Mouse (Mus musculus) neural tube, embryonic 14.5 days (tissue): ENCODE results near the gene Elp5. TPM values are rescaled to one million over a fixed set of nuclear protein-coding genes. Genes with fewer than 3 reads are reported as not detected.

ENCODE experiments used
- ATAC-seq: fragments of 200-750 bp; cut with Nextera tagmentation; 2 replicates; pipeline ENCODE4 v1.8.0; 2017; ENCODE audit warnings: low read depth, mild to moderate bottlenecking, moderate TSS enrichment, moderate library complexity
- H3K27ac ChIP-seq: fragments of 300-500 bp; sonication (generic); 2 replicates; pipeline ENCODE4 v1.5.1; 2014; ENCODE audit warnings: low read depth, mild to moderate bottlenecking, control low read depth, low read length, moderate library complexity, mixed read lengths
- H3K27me3 ChIP-seq: fragments of 300-500 bp; sonication (generic); 2 replicates; pipeline ENCODE4 v1.6.1; 2014; ENCODE audit warnings: low read length; ENCODE audit not compliant: control insufficient read depth, insufficient read depth
- H3K36me3 ChIP-seq: fragments of 300-500 bp; sonication (generic); 2 replicates; pipeline ENCODE4 v1.6.1; 2014; ENCODE audit warnings: low read length, mixed read lengths; ENCODE audit not compliant: control insufficient read depth, insufficient read depth
- H3K4me1 ChIP-seq: fragments of 300-500 bp; sonication (generic); 2 replicates; pipeline ENCODE4 v1.6.1; 2014; ENCODE audit warnings: low read length; ENCODE audit not compliant: control insufficient read depth, insufficient read depth
- H3K4me2 ChIP-seq: fragments of 300-500 bp; sonication (generic); 2 replicates; pipeline ENCODE4 v1.6.1; 2014; ENCODE audit warnings: mild to moderate bottlenecking, low read depth, low read length, control low read depth
- H3K4me3 ChIP-seq: fragments of 300-500 bp; sonication (generic); 2 replicates; pipeline ENCODE4 v1.5.1; 2014; ENCODE audit warnings: low read depth, low read length, control low read depth, mixed read lengths
- H3K9ac ChIP-seq: fragments of 300-500 bp; sonication (generic); replicated peaks from 2 replicates; pipeline ENCODE4 v1.6.1; 2014; ENCODE audit warnings: low read depth, mild to moderate bottlenecking, control low read depth, low read length, mixed read lengths
- H3K9me3 ChIP-seq: fragments of 300-500 bp; sonication (generic); 2 replicates; pipeline ENCODE4 v1.6.1; 2016; ENCODE audit warnings: low read length; ENCODE audit not compliant: control insufficient read depth
- WGBS: fragments of 180-500 bp; shearing (Covaris S2); extraction: QIAGEN DNeasy Blood & Tissue Kit; methylation state at CpG from one replicate; pipeline ENCODE4 v1.1.7; 2014; 5-methylcytosine and 5-hydroxymethylcytosine counted together
- polyA plus RNA-seq: library from polyadenylated mRNA; unstranded; fragments of >200 nt; fragmentation: Nextera tagmentation; extraction: Ambion mirVana; gene quantifications from 2 replicates; pipeline ENCODE4 v1.2.1, GENCODE M21; 2014

Elp5 gene
- polyA plus RNA-seq, 1 experiment from 2014 or later, result 175 TPM

DNA sequence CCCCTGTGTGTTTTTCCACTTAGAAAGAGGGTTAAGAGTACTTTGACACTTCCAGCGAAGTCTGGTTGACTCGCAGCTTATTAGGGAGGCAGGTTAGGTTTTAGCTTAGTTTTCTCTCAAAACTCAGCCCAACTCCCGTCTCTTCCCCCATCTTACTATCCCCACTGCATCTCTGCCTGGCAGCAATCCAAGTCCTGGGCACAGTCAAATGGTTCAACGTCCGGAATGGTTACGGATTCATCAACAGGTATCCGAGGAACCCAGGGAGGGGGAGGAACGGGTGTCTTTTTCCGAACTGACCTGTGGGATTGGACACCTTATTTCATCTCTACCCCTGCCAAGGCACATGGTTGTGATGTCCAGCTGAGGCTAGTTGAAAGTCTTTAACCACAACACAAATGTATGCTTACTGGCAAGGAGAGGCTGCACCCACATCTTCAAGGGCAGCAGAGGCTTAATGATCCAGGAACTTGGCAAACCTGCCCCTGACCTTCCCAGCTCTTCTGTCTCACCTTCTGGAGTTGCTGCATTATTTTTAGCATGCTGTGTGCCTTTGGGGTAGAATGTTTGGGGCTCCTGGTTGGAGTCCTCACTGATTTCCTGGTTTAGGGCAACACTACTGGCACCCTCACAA, 45.5 kb downstream of the Elp5 start:
- 40% methylated on average over 9 of the region's 9 CpGs for WGBS
- H3K4me2 ChIP-seq, result peak overlapping the region; percentile 99
- ATAC-seq, result no peak
- H3K9ac ChIP-seq, result no peak overlapping the region
- 0 out of 2 replicates have a peak, but pooled peaks cover 6% of the 10 kb centered on the region for H3K4me1 ChIP-seq
- peaks cover 16% of the 10 kb centered on the region for H3K27me3 ChIP-seq
- H3K4me3 ChIP-seq, result peak overlapping the region; percentile 50; the same call in 1 of the 2 replicates
- no peaks in the 10 kb centered on the region for H3K9me3 ChIP-seq
- no peak overlapping the region for H3K27ac ChIP-seq
- H3K36me3 ChIP-seq, result no peaks in the 10 kb centered on the region

DNA sequence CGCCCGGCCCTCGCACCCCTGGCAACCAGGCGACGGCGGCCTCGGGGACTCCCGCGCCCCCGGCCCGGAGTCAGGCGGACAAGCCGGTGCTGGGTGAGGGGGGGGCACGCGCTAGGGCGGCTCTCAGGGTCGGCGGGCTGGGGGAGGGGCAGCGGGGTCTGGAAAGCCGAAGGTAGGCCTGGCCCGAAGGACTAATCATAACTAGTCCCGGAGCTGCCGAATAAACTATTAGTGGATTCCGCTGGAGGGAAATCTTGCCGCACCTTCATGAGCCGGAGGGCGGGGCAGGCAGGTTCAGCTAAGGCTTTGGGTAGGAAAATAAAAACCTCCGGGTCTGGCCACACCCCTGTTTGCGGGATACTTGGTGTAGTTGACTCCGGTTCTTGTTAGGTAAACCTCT, 46.2 kb downstream of the Elp5 start:
- no peaks in the 10 kb centered on the region for H3K36me3 ChIP-seq
- 0 out of 2 replicates have a peak, but pooled peaks have one; percentile 6 for ATAC-seq
- H3K4me1 ChIP-seq, result 0 out of 2 replicates have a peak, but pooled peaks cover 6% of the 10 kb centered on the region
- H3K4me3 ChIP-seq, result peak overlapping the region; percentile 50
- 2% methylated on average over 29 of the region's 30 CpGs for WGBS
- no peak overlapping the region for H3K27ac ChIP-seq
- peak overlapping the region; percentile 99 for H3K4me2 ChIP-seq
- peak overlapping the region; percentile 60 for H3K9ac ChIP-seq
- no peaks in the 10 kb centered on the region for H3K9me3 ChIP-seq
- H3K27me3 ChIP-seq, result peaks cover 16% of the 10 kb centered on the region

DNA sequence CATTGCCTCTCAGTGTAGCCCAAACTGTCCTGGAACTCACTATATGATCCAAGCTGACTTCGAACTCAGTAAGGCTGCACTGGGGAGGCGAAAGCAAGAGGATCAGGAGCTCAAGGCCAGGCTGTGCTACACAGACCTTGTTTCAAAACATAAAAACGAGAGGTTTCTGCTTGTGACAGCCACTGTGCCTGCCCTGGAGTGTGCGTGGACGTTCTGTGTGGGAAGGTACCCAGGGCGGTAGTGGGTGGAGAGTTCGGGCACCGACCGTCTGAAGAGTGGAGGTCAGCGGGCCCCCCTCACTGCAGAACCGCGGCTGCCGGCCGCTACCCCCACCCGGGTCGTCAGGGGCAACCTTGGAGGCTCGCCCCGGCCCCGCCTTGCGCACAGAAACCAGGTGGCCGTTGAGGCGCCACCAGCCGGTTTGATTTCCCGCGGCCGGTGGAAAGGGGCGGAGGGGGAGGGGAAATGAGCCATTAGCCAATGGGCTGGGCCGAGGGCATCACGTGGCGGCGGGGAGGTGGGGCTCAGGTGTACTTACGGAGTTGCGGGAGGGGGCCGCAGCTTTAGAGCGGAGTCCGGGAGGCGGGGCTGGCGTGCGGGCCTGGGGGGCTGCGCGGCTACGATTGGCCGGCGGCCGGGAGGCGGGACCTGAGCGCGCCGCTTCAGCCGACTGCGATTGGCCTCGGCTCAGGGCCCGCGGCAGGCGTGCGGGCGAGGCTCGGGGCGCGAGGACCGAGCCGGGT, 47.0 kb downstream of the Elp5 start, which contains the start of gene Ybx2:
Ybx2 (plus strand) TSS at position 660 of the 743 bp plus-strand sequence.
- Histone ChIP-seq H3K36me3 (no peaks in the 10 kb centered on the region), H3K4me2 (peak within 1 kb of the TSS; percentile 99), H3K27ac (no peak within 1 kb of the TSS), H3K4me1 (0 out of 2 replicates have a peak, but pooled peaks cover 6% of the 10 kb centered on the region), H3K9ac (peak within 1 kb of the TSS; percentile 60), H3K9me3 (no peaks in the 10 kb centered on the region), H3K27me3 (peaks cover 16% of the 10 kb centered on the region), H3K4me3 (peak within 1 kb of the TSS; percentile 50)
- peak; percentile 88 for ATAC-seq
- WGBS, result 2% methylated on average over 53 of the region's 62 CpGs

DNA sequence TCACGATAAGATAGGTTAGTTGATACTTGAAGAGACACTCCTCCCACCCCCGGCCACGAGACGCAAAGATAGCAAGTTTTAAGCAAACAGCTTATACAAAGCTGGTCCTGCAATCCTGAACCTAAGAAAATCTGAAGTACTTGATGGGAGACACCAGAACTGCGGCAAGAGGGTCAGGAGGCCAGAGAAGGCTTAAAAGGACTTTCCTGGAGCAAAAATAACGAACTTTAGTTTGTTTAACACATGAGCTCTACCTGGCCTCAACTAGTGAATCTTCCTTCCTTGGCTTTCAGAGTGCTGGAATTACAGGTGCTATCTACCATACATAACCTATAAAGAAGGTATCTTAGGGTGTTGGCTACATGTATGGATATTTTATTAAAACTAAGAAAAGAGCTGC, 47.6 kb downstream of the Elp5 start:
- Histone ChIP-seq H3K4me2 (peak overlapping the region; percentile 99; the same call in 1 of the 2 replicates), H3K4me1 (0 out of 2 replicates have a peak, but pooled peaks cover 6% of the 10 kb centered on the region), H3K27me3 (peaks cover 16% of the 10 kb centered on the region), H3K36me3 (no peaks in the 10 kb centered on the region), H3K9ac (no peak overlapping the region), H3K27ac (no peak overlapping the region), H3K4me3 (no peak overlapping the region), H3K9me3 (no peaks in the 10 kb centered on the region)
- WGBS, result 18% methylated on average over 6 of the region's 6 CpGs
- no peak for ATAC-seq

DNA sequence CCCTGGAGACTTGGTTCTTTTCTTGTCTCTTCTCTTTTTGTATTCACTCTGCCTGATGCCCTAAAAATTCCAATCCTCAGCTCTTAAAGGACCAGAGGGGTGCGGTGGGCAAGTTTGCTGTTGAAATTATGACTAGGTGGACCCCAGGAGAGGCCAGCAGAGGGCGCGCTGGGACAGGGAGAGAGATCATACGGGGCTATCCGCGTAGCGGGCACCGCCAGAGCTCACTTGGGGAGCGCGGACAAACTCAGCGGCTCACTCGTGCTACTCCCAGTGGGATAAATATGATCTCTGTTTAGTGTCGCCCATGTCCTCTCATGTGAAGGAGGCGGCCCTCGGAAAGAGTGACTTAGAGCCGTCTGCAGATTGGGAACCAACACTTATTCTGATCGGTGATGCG, 48.1 kb downstream of the Elp5 start:
- Histone ChIP-seq H3K27me3 (peaks cover 16% of the 10 kb centered on the region), H3K36me3 (no peaks in the 10 kb centered on the region), H3K4me1 (0 out of 2 replicates have a peak, but pooled peaks cover 6% of the 10 kb centered on the region), H3K9ac (no peak overlapping the region; the same call in 1 of the 2 replicates), H3K4me3 (no peak overlapping the region), H3K9me3 (no peaks in the 10 kb centered on the region), H3K27ac (no peak overlapping the region), H3K4me2 (peak overlapping the region; percentile 15; the same call in 1 of the 2 replicates)
- no peak for ATAC-seq
- under 1% methylated on average over 18 of the region's 18 CpGs for WGBS

DNA sequence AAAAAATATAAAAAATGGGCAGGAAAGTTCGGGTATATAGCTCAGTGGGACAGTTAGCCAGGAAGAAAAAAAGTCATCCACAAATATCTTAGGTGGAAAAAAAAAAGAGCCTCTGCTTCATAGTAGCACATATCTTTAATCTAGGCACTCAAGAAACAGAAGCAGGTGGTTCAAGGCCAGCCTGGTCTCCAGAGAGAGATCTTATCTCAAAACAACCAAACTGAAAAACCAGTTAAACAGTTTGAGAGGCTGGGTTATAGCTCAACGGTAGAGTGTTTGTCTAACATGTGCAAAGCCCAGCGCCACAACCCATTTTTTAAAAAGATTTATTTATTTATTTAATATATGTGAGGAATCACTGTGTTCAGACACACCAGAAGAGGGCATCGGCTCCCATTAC, 49.3 kb downstream of the Elp5 start:
- H3K9ac ChIP-seq, result no peak overlapping the region
- no peaks in the 10 kb centered on the region for H3K36me3 ChIP-seq
- H3K27ac ChIP-seq, result no peak overlapping the region
- no peak for ATAC-seq
- 81% methylated on average over 4 of the region's 4 CpGs for WGBS
- H3K4me2 ChIP-seq, result no peak overlapping the region
- H3K4me3 ChIP-seq, result no peak overlapping the region
- peaks cover 13% of the 10 kb centered on the region for H3K27me3 ChIP-seq
- H3K9me3 ChIP-seq, result no peaks in the 10 kb centered on the region
- H3K4me1 ChIP-seq, result 0 out of 2 replicates have a peak, but pooled peaks cover 6% of the 10 kb centered on the region

DNA sequence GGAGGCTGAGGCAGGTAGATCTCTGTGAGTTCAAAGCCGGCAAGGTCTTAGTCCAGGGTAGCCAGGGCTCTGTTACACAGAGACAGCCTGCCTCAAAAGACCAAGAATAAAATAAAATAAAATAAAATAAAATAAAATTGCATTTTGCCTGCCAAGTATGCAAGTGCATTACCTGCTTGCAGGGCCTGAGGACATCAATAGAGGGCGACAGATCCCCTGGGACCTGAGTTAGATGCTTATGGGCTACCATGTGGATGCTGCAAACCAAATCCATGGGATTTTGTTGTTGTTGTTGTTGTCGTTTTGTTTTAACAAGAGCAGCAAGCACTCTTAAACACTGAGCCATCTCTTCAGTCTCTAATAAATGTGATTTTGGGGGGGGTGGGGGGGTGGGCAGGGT, 50.1 kb downstream of the Elp5 start:
- H3K27me3 ChIP-seq, result peaks cover 6% of the 10 kb centered on the region; the same call in 1 of the 2 replicates
- H3K4me1 ChIP-seq, result 0 out of 2 replicates have a peak, but pooled peaks cover 6% of the 10 kb centered on the region
- H3K27ac ChIP-seq, result no peak overlapping the region
- 48% methylated on average over 3 of the region's 3 CpGs for WGBS
- no peak for ATAC-seq
- H3K9me3 ChIP-seq, result no peaks in the 10 kb centered on the region
- H3K4me2 ChIP-seq, result no peak overlapping the region
- no peak overlapping the region for H3K4me3 ChIP-seq
- no peaks in the 10 kb centered on the region for H3K36me3 ChIP-seq
- no peak overlapping the region for H3K9ac ChIP-seq

DNA sequence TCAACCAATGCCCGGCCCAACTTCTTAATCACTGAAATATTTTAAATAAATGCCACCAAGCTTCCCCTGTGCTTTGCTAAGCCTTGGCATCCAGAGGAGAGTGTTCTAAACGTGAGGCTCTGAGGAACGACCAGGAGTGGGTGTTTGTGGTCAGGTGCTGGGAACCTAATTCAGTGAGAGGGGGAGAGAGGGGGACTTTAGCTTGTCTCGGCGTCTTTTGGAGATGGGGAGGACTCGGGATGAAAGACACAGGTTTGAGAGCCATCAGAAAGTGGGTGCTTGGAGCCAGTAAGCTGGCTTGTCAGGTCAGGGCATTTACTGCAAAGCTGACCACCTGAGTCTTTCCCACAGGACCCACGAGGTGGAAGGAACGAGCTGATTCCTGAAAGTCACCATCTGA, 50.5 kb downstream of the Elp5 start:
- no peak overlapping the region for H3K4me3 ChIP-seq
- ATAC-seq, result no peak
- WGBS, result 74% methylated on average over 8 of the region's 8 CpGs
- 0 out of 2 replicates have a peak, but pooled peaks cover 6% of the 10 kb centered on the region for H3K4me1 ChIP-seq
- no peak overlapping the region for H3K9ac ChIP-seq
- H3K4me2 ChIP-seq, result no peak overlapping the region
- H3K9me3 ChIP-seq, result no peaks in the 10 kb centered on the region
- H3K27ac ChIP-seq, result no peak overlapping the region
- no peaks in the 10 kb centered on the region for H3K36me3 ChIP-seq
- peaks cover 1% of the 10 kb centered on the region; the same call in 1 of the 2 replicates for H3K27me3 ChIP-seq
